In the genomic region with DNA sequence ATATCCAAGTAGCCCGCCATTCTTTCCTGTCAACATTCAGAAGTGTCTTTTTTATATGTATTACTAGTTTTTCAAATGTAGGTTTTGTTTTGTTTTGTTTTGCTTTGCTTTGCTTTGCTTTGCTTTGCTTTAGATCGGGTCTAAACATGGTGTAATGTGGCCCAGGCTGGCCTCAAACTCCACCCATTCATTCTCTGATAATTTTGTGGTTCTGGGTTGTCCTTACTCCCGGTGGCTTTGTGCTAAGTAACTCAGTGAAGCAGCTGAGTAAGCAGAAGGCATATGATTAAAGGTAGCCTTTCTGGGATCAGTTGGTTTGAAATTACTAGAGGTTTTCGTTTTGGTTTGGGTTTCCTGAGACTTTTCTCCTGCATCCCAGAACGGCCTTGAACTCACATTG, we compare ENCODE assay signal across 42 mouse cellular contexts. TPM values are rescaled to one million over a fixed set of nuclear protein-coding genes. Genes with fewer than 3 reads are reported as not detected.
"Had no signal": no experiment of that assay in that cellular context is flagged by ENCODE, and none has a peak within 500 bp of the region (broad histone marks: within the 10 kb centered on the region; RNA-seq: fewer than 3 reads in every experiment).

No protein-coding gene starts in this region.

- H3K4me1 ChIP-seq: heart, embryonic 10.5 days; heart, embryonic 12.5 days; heart, embryonic 13.5 days; heart, embryonic 15.5 days; hindbrain, embryonic 10.5 days; hindbrain, embryonic 12.5 days; hindbrain, embryonic 13.5 days; hindbrain, embryonic 15.5 days; intestine, embryonic 15.5 days had no signal

- DNase-seq: heart, postnatal 10 days; heart, postnatal 14 days; heart, postnatal 36 days; heart, postnatal 4 days; kidney, adult 11 months; kidney, adult 18-20 months; kidney, adult 2 months; kidney, adult 8-10 months; kidney, adult 9 months; kidney, postnatal 10 days; kidney, postnatal 14 days; kidney, postnatal 25 days; kidney, postnatal 36 days; kidney, postnatal 4 days; layer of hippocampus, adult 9-11 months; layer of hippocampus, postnatal 36 days had no signal

- H3K27ac ChIP-seq: heart, embryonic 10.5 days; heart, embryonic 13.5 days; heart, embryonic 15.5 days; hindbrain, embryonic 10.5 days; hindbrain, embryonic 12.5 days; hindbrain, embryonic 13.5 days; hindbrain, embryonic 14.5 days; hindbrain, embryonic 15.5 days; hindbrain, postnatal 0 days; intestine, embryonic 15.5 days; kidney, postnatal 0 days; layer of hippocampus, adult 2 months had no signal

- H3K9ac ChIP-seq: heart, embryonic 12.5 days; heart, embryonic 13.5 days; heart, embryonic 15.5 days; hindbrain, embryonic 12.5 days; hindbrain, embryonic 13.5 days; hindbrain, embryonic 14.5 days; hindbrain, embryonic 15.5 days; intestine, embryonic 15.5 days had no signal

- H3K4me3 ChIP-seq: heart, embryonic 10.5 days; heart, embryonic 12.5 days; heart, embryonic 13.5 days; heart, embryonic 15.5 days; hindbrain, embryonic 10.5 days; hindbrain, embryonic 12.5 days; hindbrain, embryonic 13.5 days; hindbrain, embryonic 15.5 days; intestine, embryonic 15.5 days; layer of hippocampus, adult 2 months had no signal

- H3K27me3 ChIP-seq: heart, embryonic 12.5 days; heart, embryonic 13.5 days; heart, embryonic 15.5 days; hindbrain, embryonic 12.5 days; hindbrain, embryonic 13.5 days; hindbrain, embryonic 15.5 days; intestine, embryonic 15.5 days had no signal

- ATAC-seq: hindbrain, embryonic 16.5 days; hindbrain, postnatal 0 days; inflammation-experienced regulatory T-cells, adult 6 months; intestine, embryonic 15.5 days; intestine, embryonic 16.5 days; intestine, postnatal 0 days had no signal

- H3K9me3 ChIP-seq: heart, embryonic 10.5 days; heart, embryonic 12.5 days; heart, embryonic 13.5 days; heart, embryonic 15.5 days; hindbrain, embryonic 10.5 days; hindbrain, embryonic 12.5 days; hindbrain, embryonic 13.5 days; hindbrain, embryonic 15.5 days; intestine, embryonic 15.5 days had no signal

- H3K4me2 ChIP-seq: heart, embryonic 11.5 days; heart, embryonic 12.5 days; heart, embryonic 13.5 days; heart, embryonic 15.5 days; hindbrain, embryonic 12.5 days; hindbrain, embryonic 13.5 days; hindbrain, embryonic 14.5 days; hindbrain, embryonic 15.5 days; intestine, embryonic 15.5 days had no signal

RNA-seq across cellular contexts. Expression of gene Tgm7, which starts 40.1 kb away (rescaled TPM):
- total RNA-seq: heart, adult 8-10 months; heart, postnatal 10 days; heart, postnatal 14 days; heart, postnatal 25 days; heart, postnatal 36 days; heart, postnatal 4 days; hematopoietic stem cell, adult 5-6 weeks; hindbrain, postnatal 0 days had no signal
- polyA plus RNA-seq: heart, embryonic 10.5 days; heart, embryonic 11.5 days; heart, embryonic 12.5 days; heart, embryonic 13.5 days; heart, embryonic 14.5 days; heart, embryonic 15.5 days; heart, embryonic 16.5 days; heart, postnatal 0 days; hindbrain, embryonic 10.5 days; hindbrain, embryonic 11.5 days; hindbrain, embryonic 12.5 days; hindbrain, embryonic 13.5 days; hindbrain, embryonic 14.5 days; hindbrain, embryonic 15.5 days; hindbrain, embryonic 16.5 days; hindbrain, postnatal 0 days; inflammation-experienced regulatory T-cells, adult 6 months; intestine, postnatal 0 days; large intestine, adult 2 months had no signal
